Mouse (Mus musculus) C2C12 (cell line): ENCODE measurements around the gene Ppm1l. TPM values are rescaled to one million over a fixed set of nuclear protein-coding genes. Genes with fewer than 3 reads are reported as not detected.
"Not testable (repeated sequence)": the region's sequence is repeated elsewhere in the genome, so short reads cannot be mapped to it uniquely, and the experiment has no call there.

Experiments
- H3K27me3 ChIP-seq: one replicate; pipeline ENCODE4 v1.6.1; 2011; ENCODE audit not compliant: control insufficient read depth, insufficient read depth, insufficient read length
- H3K36me3 ChIP-seq: one replicate; pipeline ENCODE4 v1.6.1; 2011; ENCODE audit not compliant: control insufficient read depth, insufficient read depth
- H3K4me3 ChIP-seq: one replicate; pipeline ENCODE4 v1.5.1; 2011; ENCODE audit warnings: mild to moderate bottlenecking, control low read depth; ENCODE audit not compliant: poor library complexity, insufficient read depth, severe bottlenecking
- H3K79me2 ChIP-seq: one replicate; pipeline ENCODE4 v1.6.1; 2011; ENCODE audit not compliant: control insufficient read depth, insufficient read depth
- H3K79me3 ChIP-seq: one replicate; pipeline ENCODE4 v1.6.1; 2011; ENCODE audit warnings: low read depth, control low read depth
- H3ac ChIP-seq: one replicate; pipeline ENCODE3; 2011; ENCODE audit warnings: low read depth; ENCODE audit not compliant: control insufficient read depth, insufficient read length
- CEBPB ChIP-seq: IDR thresholded peaks from one replicate; pipeline ENCODE4 v1.6.1; 2011; ENCODE audit warnings: low read depth, mild to moderate bottlenecking, control low read depth, moderate library complexity
- CTCF ChIP-seq: IDR thresholded peaks from one replicate; pipeline ENCODE4 v1.5.1; 2011; ENCODE audit not compliant: control insufficient read depth, insufficient read depth, insufficient read length
- FOSL1 ChIP-seq: IDR thresholded peaks from one replicate; pipeline ENCODE4 v1.8.0; 2011; ENCODE audit warnings: mild to moderate bottlenecking, low read length; ENCODE audit not compliant: poor library complexity, insufficient read depth, severe bottlenecking
- MAX ChIP-seq: IDR thresholded peaks from one replicate; pipeline ENCODE4 v1.6.1; 2011; ENCODE audit warnings: mild to moderate bottlenecking, control low read depth
- MYOD1 ChIP-seq: IDR thresholded peaks from one replicate; pipeline ENCODE4 v1.6.1; 2011; ENCODE audit warnings: low read depth; ENCODE audit not compliant: control insufficient read depth, insufficient read length
- MYOG ChIP-seq: IDR thresholded peaks from one replicate; pipeline ENCODE4 v1.6.1; 2011; ENCODE audit not compliant: control insufficient read depth, insufficient read length; ENCODE audit errors: extremely low read depth
- USF1 ChIP-seq: IDR thresholded peaks from one replicate; pipeline ENCODE4 v1.6.1; 2011; ENCODE audit warnings: low read depth, mild to moderate bottlenecking, control low read depth, moderate library complexity
- polyA plus RNA-seq: library from polyadenylated mRNA; unstranded; fragments of >200 nt; fragmentation: generic; extraction: Trizol; gene quantifications from one replicate; pipeline ENCODE4 v1.2.1, GENCODE M21; 2012; ENCODE audit warnings: missing spikeins

The Ppm1l gene
- polyA plus RNA-seq, 1 experiment, result 3.7 TPM

- Histone ChIP-seq H3K4me3 (no peak overlapping the region), H3K79me2 (no peaks in the 10 kb centered on the region), H3ac (no peak overlapping the region), H3K27me3 (no peaks in the 10 kb centered on the region), H3K79me3 (no peaks in the 10 kb centered on the region), H3K36me3 (no peaks in the 10 kb centered on the region)
- TF ChIP-seq MYOG (no peak), FOSL1 (no peak), USF1 (no peak), MAX (no peak), MYOD1 (no peak), CEBPB (no peak), CTCF (no peak)
Observed at GRCm38 (mm10) chr3:69559975-69560330, 243.3 kb downstream of the Ppm1l start.

- no peaks in the 10 kb centered on the region for H3K79me3 ChIP-seq
- H3K4me3 ChIP-seq, result no peak overlapping the region
- H3K36me3 ChIP-seq, result no peaks in the 10 kb centered on the region
- H3K79me2 ChIP-seq, result no peaks in the 10 kb centered on the region
- no peak for TF ChIP-seq MYOD1
- TF ChIP-seq CTCF, result no peak
- no peak for TF ChIP-seq MYOG
- TF ChIP-seq USF1, result no peak
- no peak for TF ChIP-seq MAX
- TF ChIP-seq FOSL1, result no peak
- no peak for TF ChIP-seq CEBPB
- no peaks in the 10 kb centered on the region for H3K27me3 ChIP-seq
- no peak overlapping the region for H3ac ChIP-seq
Observed at GRCm38 (mm10) chr3:69561686-69562085, 245.0 kb downstream of the Ppm1l start.

- Histone ChIP-seq H3K27me3 (no peaks in the 10 kb centered on the region), H3K36me3 (no peaks in the 10 kb centered on the region), H3ac (no peak overlapping the region), H3K79me3 (no peaks in the 10 kb centered on the region), H3K79me2 (no peaks in the 10 kb centered on the region), H3K4me3 (no peak overlapping the region)
- no peak for TF ChIP-seq MYOD1
- no peak for TF ChIP-seq MAX
- TF ChIP-seq USF1, result no peak
- no peak for TF ChIP-seq FOSL1
- TF ChIP-seq MYOG, result no peak
- no peak for TF ChIP-seq CTCF
- TF ChIP-seq CEBPB, result no peak
Observed at GRCm38 (mm10) chr3:69563406-69563805, 246.7 kb downstream of the Ppm1l start.

GRCm38 (mm10) chr3:69565586-69565985, 248.9 kb downstream of the Ppm1l start:
- not testable (repeated sequence) for H3K27me3 ChIP-seq, H3K79me2 ChIP-seq, H3K79me3 ChIP-seq, H3K36me3 ChIP-seq, H3K4me3 ChIP-seq, H3ac ChIP-seq

GRCm38 (mm10) chr3:69572561-69572960, 255.9 kb downstream of the Ppm1l start:
- H3ac ChIP-seq, result no peak overlapping the region
- H3K4me3 ChIP-seq, result no peak overlapping the region
- no peaks in the 10 kb centered on the region for H3K79me2 ChIP-seq

GRCm38 (mm10) chr3:69575577-69575976, 258.9 kb downstream of the Ppm1l start:
- Histone ChIP-seq H3K27me3 (no peaks in the 10 kb centered on the region), H3ac (no peak overlapping the region), H3K36me3 (no peaks in the 10 kb centered on the region), H3K79me3 (no peaks in the 10 kb centered on the region), H3K79me2 (no peaks in the 10 kb centered on the region), H3K4me3 (no peak overlapping the region)
- TF ChIP-seq CTCF (no peak), MYOG (no peak), USF1 (no peak), CEBPB (no peak), MAX (no peak), FOSL1 (no peak), MYOD1 (no peak)

More at GRCm38 (mm10) chr3:69572561-69572960, 255.9 kb downstream of the Ppm1l start:
- TF ChIP-seq MAX (no peak), USF1 (no peak), CTCF (no peak), MYOG (no peak), CEBPB (no peak), MYOD1 (no peak), FOSL1 (no peak)
- H3K79me3 ChIP-seq, result no peaks in the 10 kb centered on the region
- H3K36me3 ChIP-seq, result no peaks in the 10 kb centered on the region
- H3K27me3 ChIP-seq, result no peaks in the 10 kb centered on the region
